Mouse (Mus musculus): Measurements from ENCODE around the gene Plpp7. TPM values are rescaled to one million over a fixed set of nuclear protein-coding genes. Genes with fewer than 3 reads are reported as not detected.

Plpp7 gene
- 10 to 100 TPM; 24.5 to 28.5 TPM for total RNA-seq (2021)
- long read RNA-seq, experiment 1, transcript Plpp7-201 (2 exons, 1,947 nt) = major isoform, 54 of 56 reads
- long read RNA-seq, experiment 1, partial matches to known transcripts = 1 of 56 reads
- long read RNA-seq, experiment 1, other reads (novel, unspliced or antisense) = 0 of 56 reads
- long read RNA-seq, experiment 2, transcript Plpp7-201 (2 exons, 1,947 nt) = major isoform, 55 of 57 reads
- long read RNA-seq, experiment 2, partial matches to known transcripts = 0 of 57 reads
- long read RNA-seq, experiment 2, other reads (novel, unspliced or antisense) = 2 of 57 reads

DNA sequence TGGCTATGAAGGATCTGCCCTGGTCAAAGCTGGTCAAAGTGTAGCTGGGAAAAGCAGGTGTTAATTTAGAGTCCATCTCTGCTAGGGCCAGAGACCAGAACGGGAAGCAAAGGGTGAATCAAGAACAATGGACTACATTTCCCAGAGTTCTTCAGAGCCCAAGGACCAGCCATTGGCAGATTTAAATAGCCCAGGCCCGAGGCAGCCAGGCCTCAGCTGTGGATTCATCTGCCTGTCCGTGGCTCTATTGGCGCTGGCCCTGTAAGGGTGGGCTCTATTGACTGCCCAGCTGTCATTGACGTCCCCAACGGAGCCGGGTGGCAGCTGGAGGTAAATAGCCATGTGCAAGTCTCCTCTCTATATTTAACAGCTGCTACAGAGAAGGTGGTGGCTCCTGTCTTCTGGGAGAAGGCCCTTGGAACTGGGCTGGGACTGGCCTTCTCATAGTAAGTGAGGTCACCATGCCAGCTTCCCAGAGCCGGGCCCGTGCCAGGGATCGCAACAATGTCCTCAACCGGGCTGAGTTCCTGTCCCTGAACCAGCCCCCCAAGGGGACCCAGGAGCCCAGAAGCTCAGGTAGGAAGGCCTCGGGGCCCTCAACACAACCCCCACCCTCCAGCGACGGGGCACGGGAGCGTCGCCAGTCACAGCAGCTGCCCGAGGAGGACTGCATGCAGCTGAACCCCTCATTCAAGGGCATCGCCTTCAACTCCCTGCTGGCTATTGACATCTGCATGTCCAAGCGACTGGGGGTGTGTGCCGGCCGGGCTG, at the start of gene Plpp7:
Gene Plpp7 (plus strand): TSS at position 178 of the 771 bp plus-strand sequence.
- DNase-seq (ENCODE audit: low spot score in 2 of 2) = peak; percentile 86 to 91
- intact Hi-C loops (cut with DNase I) = no loop called here

DNA sequence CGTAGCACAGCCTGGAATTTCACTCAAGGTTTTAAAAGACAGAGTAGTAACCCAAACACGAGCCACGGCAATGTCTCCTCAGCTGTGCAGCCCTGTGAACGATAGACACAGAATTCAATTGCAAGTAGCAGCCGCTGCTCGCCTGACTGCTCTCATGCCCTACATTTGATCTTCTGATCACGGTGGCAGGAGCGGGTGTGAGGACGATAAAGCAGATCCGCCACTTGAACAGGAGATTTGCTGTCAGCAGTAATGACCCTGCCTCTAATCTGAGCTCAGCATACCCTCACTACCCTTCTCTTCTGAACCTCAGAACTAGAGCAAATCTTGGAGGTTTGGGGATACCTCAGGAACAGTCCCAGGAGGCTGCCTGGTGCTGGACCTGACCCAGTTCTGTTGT, 49.3 kb upstream of the Plpp7 start:
- DNase-seq (ENCODE audit: low spot score in 2 of 2) = no peak
- intact Hi-C loops (cut with DNase I) = no loop called here

DNA sequence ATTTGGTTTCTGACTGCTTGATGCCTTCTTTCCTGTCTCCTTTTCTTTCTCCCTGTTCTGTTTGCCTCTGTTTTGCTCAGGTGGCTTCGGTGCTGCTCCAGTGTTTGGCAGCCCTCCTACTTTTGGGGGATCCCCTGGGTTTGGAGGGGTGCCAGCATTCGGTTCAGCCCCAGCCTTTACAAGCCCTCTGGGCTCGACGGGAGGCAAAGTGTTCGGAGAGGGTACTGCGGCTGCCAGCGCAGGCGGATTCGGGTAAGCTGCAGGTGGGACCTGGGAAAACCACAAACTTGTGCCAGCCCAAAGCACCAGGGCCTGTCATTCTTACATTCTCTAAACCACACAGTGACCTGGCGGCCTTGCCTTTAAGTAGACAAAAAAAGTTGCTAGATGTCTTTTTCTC, 48.0 kb upstream of the Plpp7 start:
- DNase-seq (ENCODE audit: low spot score in 2 of 2) = no peak
- intact Hi-C loops (cut with DNase I) = no loop called here

DNA sequence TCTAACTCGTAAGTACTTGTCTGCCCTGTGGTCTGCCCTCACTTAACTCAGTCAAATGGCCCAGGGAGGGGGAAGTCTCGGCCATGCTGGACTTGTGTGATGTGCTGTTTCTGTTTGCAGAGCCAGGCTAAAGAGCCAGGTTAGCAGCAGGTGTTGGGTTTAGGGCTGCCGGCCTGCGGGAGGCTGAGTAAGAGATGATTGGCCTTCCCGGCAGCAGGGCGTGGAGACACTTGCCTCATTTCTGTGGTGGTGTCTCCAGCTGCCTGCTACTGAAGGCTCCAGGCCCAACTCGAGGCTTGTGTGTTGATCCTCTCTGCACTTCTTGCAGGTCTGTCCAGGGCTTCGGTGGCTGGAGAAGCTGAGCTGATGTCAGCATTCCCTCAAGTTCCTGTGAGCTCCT, 43.5 kb upstream of the Plpp7 start:
- intact Hi-C loops (cut with DNase I) = no loop called here
- no peak for DNase-seq (ENCODE audit: low spot score in 2 of 2)

DNA sequence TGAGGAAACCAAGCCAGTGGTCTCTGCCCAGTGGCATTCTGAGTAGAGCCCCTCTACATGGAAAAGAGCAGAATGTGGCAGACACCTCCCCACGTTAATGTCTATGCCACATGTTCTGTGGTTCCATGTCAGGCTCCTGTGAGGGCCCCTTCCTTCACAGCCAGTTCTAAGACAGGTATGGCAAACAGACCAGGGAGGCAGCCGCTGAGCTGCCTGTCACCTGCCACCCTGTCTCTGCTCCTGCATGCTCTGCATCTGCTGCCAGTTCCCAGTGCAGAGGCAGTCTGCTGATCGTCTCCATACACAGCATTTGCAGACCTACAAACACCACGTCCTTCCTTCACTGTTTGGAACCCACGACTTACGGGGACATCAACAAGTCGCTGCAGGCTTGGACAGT, 42.9 kb upstream of the Plpp7 start:
- DNase-seq (ENCODE audit: low spot score in 2 of 2) = no peak
- intact Hi-C loops (cut with DNase I) = no loop called here

DNA sequence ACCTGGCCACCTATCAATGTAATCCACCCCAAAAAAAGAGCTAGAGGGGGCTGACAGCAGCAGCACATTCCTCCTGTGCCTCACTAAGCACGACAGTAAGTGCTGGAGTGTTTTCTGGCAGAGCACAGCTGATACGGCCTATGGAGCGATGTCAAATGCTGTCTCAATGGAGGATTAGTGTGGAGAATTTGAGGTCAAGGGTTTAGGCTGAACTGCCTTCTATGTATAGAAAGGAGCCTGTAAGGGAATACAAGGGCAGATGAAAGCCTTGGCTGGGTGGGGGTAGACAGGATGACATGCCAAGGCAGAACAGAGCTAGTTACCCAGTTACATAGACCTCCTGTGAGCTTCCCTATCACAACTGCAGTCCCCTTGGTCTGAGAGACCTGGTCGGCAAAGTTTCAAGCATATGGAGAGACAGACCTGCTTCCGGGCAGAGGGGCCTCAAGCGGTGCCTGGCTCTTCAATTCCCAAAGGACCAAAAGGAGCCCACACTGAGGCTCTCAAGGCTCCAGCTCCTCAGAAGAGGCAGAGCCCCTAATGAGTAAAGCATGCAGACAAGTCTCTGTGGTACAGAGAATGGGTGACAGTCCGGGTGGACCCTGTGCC, 39.9 kb upstream of the Plpp7 start:
- DNase-seq (ENCODE audit: low spot score in 2 of 2) = no peak

DNA sequence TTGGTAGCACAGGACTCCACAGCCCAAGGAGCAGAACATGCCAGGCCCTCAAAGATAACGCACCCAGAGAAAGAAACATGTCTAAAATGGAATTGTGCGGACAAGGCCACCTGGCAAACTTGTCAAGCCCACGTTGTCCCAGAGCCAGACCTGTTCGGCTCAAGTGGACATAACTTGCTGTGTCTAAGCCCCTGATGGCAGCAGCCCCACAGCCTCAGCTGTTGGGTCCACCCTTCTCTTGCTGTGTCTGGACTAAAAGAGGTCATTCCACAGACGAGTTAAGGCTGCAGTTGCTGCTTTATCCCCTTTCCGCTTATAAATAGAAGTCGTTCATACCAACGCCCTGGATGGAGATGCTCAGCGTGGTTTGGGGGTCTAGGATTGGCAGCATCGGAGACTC, 38.8 kb upstream of the Plpp7 start:
- intact Hi-C loops (cut with DNase I) = no loop called here
- no peak for DNase-seq (ENCODE audit: low spot score in 2 of 2)

More for the DNA sequence above, 39.9 kb upstream of the Plpp7 start:
- intact Hi-C loops (cut with DNase I) = no loop called here

- no peak for DNase-seq (ENCODE audit: low spot score in 2 of 2)
- intact Hi-C loops (cut with DNase I) = no loop called here
Measured at GRCm38 (mm10) chr2:32057360-32057759, 38.0 kb upstream of the Plpp7 start.

DNA sequence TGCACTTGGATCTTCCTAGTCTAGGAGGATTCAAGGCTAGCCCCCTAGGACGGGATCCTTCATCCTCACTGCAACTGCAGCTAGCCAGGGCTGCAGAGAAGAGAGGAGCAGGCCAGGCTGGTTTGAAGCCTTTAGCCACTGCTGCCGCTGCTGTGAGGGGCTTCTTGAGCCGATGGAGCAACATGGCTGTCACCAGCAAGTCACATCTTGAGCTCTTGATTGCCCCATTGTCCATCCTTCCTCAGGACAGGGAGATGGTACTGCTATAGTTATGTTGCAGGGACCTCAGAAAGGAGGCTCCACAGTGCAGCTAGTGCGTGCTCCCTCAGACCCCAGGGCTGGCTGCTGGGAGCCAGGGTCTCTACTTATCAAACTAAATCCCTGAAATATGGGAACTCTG, 37.5 kb upstream of the Plpp7 start:
- intact Hi-C loops (cut with DNase I) = no loop called here
- no peak for DNase-seq (ENCODE audit: low spot score in 2 of 2)

- intact Hi-C loops (cut with DNase I) = no loop called here
Measured at GRCm38 (mm10) chr2:32058241-32058640, 37.1 kb upstream of the Plpp7 start.

GRCm38 (mm10) chr2:32058716-32059115, 36.6 kb upstream of the Plpp7 start:
- intact Hi-C loops (cut with DNase I) = no loop called here

More at GRCm38 (mm10) chr2:32058241-32058640, 37.1 kb upstream of the Plpp7 start:
- no peak for DNase-seq (ENCODE audit: low spot score in 2 of 2)

DNA sequence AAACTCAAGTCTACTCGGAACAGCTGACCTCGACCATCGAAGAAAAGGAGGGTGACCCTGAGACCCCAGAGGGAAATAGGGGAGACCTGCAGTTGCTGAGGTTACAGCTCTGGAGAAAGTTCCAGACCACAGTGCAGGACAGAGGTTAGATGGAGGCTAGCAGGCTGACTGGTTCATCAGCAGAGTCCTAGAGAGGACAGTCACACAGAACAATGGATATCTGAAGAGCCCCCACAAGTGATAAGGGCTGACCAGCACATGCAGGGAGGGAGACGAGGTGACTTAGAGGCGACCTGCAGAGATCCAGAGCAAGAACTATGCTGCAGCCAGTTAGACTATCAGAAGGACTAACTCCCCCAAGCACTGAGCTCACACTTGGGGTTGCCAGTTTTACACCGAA, 35.7 kb upstream of the Plpp7 start:
- DNase-seq (ENCODE audit: low spot score in 2 of 2) = no peak
- intact Hi-C loops (cut with DNase I) = no loop called here

More at GRCm38 (mm10) chr2:32058716-32059115, 36.6 kb upstream of the Plpp7 start:
- no peak for DNase-seq (ENCODE audit: low spot score in 2 of 2)

- DNase-seq (ENCODE audit: low spot score in 2 of 2) = no peak
- intact Hi-C loops (cut with DNase I) = no loop called here
Measured at GRCm38 (mm10) chr2:32060228-32060805, 35.0 kb upstream of the Plpp7 start.

- DNase-seq (ENCODE audit: low spot score in 2 of 2) = no peak
- intact Hi-C loops (cut with DNase I) = no loop called here
Measured at GRCm38 (mm10) chr2:32061189-32061588, 34.1 kb upstream of the Plpp7 start.

GRCm38 (mm10) chr2:32061722-32062505, 33.4 kb upstream of the Plpp7 start:
- intact Hi-C loops (cut with DNase I) = no loop called here

DNA sequence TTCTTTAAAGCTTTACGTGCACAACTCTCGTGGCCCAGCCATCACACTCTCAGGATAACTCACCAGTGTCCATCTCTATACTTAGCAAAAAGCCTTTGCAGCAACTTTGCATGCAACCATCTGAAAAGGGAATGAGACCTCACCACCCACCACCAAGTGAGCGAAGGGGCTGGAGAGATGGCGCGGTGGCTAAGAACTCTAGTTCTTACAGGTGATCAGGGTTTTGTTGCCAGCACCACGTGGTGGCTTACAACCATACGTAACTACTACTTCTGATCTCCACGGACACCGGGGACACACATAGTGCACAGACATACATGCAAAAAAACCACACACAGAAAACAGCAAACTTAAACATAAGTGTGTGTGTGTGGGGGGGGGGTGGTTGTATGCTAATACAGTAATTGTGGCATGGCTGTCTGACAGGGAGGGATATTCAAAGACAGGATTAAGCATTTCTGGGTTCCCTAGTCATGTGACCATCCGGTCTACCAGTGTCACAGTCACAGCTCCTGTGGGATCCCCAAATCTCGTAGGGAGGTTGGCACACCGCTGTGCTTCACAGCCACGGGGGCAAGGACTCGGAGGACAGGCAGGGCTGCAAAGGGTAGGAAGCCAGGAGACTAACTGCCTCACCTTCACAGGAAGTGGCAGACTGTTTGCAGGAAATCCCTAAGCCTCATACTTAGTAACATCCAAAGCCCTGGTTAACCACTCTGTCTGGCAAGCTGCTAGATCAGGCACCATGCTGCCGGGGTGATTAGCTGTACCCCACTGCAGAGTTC, 32.5 kb upstream of the Plpp7 start:
- intact Hi-C loops (cut with DNase I) = no loop called here
- DNase-seq (ENCODE audit: low spot score in 2 of 2) = no peak

More at GRCm38 (mm10) chr2:32061722-32062505, 33.4 kb upstream of the Plpp7 start:
- no peak for DNase-seq (ENCODE audit: low spot score in 2 of 2)

GRCm38 (mm10) chr2:32063451-32064151, 31.7 kb upstream of the Plpp7 start:
- DNase-seq (ENCODE audit: low spot score in 2 of 2) = no peak
- intact Hi-C loops (cut with DNase I) = no loop called here

GRCm38 (mm10) chr2:32064913-32065312, 30.4 kb upstream of the Plpp7 start:
- DNase-seq (ENCODE audit: low spot score in 2 of 2) = no peak
- intact Hi-C loops (cut with DNase I) = no loop called here
